Mouse (Mus musculus) forebrain, embryonic 15.5 days (tissue): ENCODE measurements around the gene Hapln1. TPM values are rescaled to one million over a fixed set of nuclear protein-coding genes. Genes with fewer than 3 reads are reported as not detected.
A peak's percentile ranks its signal among the peaks of the same experiment; 100 is the strongest.

Experiments used
- ATAC-seq: fragments of 200-750 bp; cut with Nextera tagmentation; replicated peaks from 2 replicates; pipeline ENCODE4 v1.8.0; 2017; ENCODE audit warnings: mild to moderate bottlenecking, moderate TSS enrichment, moderate library complexity
- H3K27ac ChIP-seq: fragments of 300-500 bp; sonication (generic); replicated peaks from 2 replicates; pipeline ENCODE4 v1.5.1; 2015; ENCODE audit warnings: mild to moderate bottlenecking, inconsistent platforms
- H3K27me3 ChIP-seq: fragments of 300-500 bp; sonication (generic); 2 replicates; pipeline ENCODE4 v1.6.1; 2015; ENCODE audit warnings: inconsistent platforms
- H3K36me3 ChIP-seq: fragments of 300-500 bp; sonication (generic); 2 replicates; pipeline ENCODE4 v1.6.1; 2015; ENCODE audit warnings: mild to moderate bottlenecking, inconsistent platforms
- H3K4me1 ChIP-seq: fragments of 300-500 bp; sonication (generic); 2 replicates; pipeline ENCODE4 v1.6.1; 2015; ENCODE audit warnings: inconsistent platforms
- H3K4me2 ChIP-seq: fragments of 300-500 bp; sonication (generic); replicated peaks from 2 replicates; pipeline ENCODE4 v1.6.1; 2015; ENCODE audit warnings: mild to moderate bottlenecking, inconsistent platforms
- H3K4me3 ChIP-seq: fragments of 300-500 bp; sonication (generic); 2 replicates; pipeline ENCODE4 v1.5.1; 2015; ENCODE audit warnings: mild to moderate bottlenecking, inconsistent platforms
- H3K9ac ChIP-seq: fragments of 300-500 bp; sonication (generic); replicated peaks from 2 replicates; pipeline ENCODE4 v1.6.1; 2015; ENCODE audit warnings: mild to moderate bottlenecking, inconsistent platforms
- H3K9me3 ChIP-seq: fragments of 300-500 bp; sonication (generic); 2 replicates; pipeline ENCODE4 v1.6.1; 2016; ENCODE audit warnings: inconsistent platforms
- WGBS: fragments of 180-500 bp; shearing (Covaris S2); methylation state at CpG from one replicate; pipeline ENCODE4 v1.1.7; 2015; ENCODE audit warnings: mixed read lengths; 5-methylcytosine and 5-hydroxymethylcytosine counted together
- polyA plus RNA-seq: library from polyadenylated mRNA; unstranded; fragments of >200 nt; fragmentation: Nextera tagmentation; extraction: Ambion mirVana; gene quantifications from 2 replicates; pipeline ENCODE4 v1.2.1, GENCODE M21; 2015

The Hapln1 gene
- polyA plus RNA-seq, 1 experiment from 2014 or later, result 0.15 TPM

- Histone ChIP-seq H3K9ac (no peak overlapping the region), H3K9me3 (no peaks in the 10 kb centered on the region), H3K4me2 (no peak overlapping the region), H3K36me3 (no peaks in the 10 kb centered on the region), H3K4me1 (no peaks in the 10 kb centered on the region), H3K27ac (peak overlapping the region; percentile 12), H3K27me3 (no peaks in the 10 kb centered on the region), H3K4me3 (no peak overlapping the region)
- 11% methylated on average over 3 of the region's 3 CpGs for WGBS
- ATAC-seq, result peak; percentile 89
These were observed 67.8 kb downstream of the Hapln1 start for GRCm38 (mm10) chr13:89607399-89607798.

- Histone ChIP-seq H3K27me3 (no peaks in the 10 kb centered on the region), H3K4me3 (no peak overlapping the region), H3K4me2 (no peak overlapping the region), H3K9ac (no peak overlapping the region), H3K27ac (no peak overlapping the region), H3K4me1 (no peaks in the 10 kb centered on the region), H3K9me3 (no peaks in the 10 kb centered on the region), H3K36me3 (no peaks in the 10 kb centered on the region)
- 88% methylated on average over 3 of the region's 3 CpGs for WGBS
- ATAC-seq, result no peak
These were observed 79.5 kb downstream of the Hapln1 start for GRCm38 (mm10) chr13:89619064-89619463.

GRCm38 (mm10) chr13:89634137-89634683 is 94.6 kb downstream of the Hapln1 start:
- no peaks in the 10 kb centered on the region for H3K4me1 ChIP-seq
- H3K4me3 ChIP-seq, result no peak overlapping the region
- no peak overlapping the region for H3K4me2 ChIP-seq
- H3K9me3 ChIP-seq, result no peaks in the 10 kb centered on the region
- H3K36me3 ChIP-seq, result no peaks in the 10 kb centered on the region
- ATAC-seq, result peak; percentile 90
- no peak overlapping the region for H3K9ac ChIP-seq
- 28% methylated on average over 4 of the region's 4 CpGs for WGBS
- H3K27ac ChIP-seq, result no peak overlapping the region
- H3K27me3 ChIP-seq, result no peaks in the 10 kb centered on the region

- ATAC-seq, result no peak
- H3K9ac ChIP-seq, result no peak overlapping the region
- H3K27me3 ChIP-seq, result no peaks in the 10 kb centered on the region
- no peak overlapping the region for H3K4me2 ChIP-seq
- H3K27ac ChIP-seq, result no peak overlapping the region
- no peak overlapping the region for H3K4me3 ChIP-seq
- H3K36me3 ChIP-seq, result no peaks in the 10 kb centered on the region
- no peaks in the 10 kb centered on the region for H3K9me3 ChIP-seq
- no peaks in the 10 kb centered on the region for H3K4me1 ChIP-seq
- 79% methylated on average over 3 of the region's 3 CpGs for WGBS
These were observed 97.4 kb downstream of the Hapln1 start for GRCm38 (mm10) chr13:89637012-89637411.

- Histone ChIP-seq H3K4me1 (no peaks in the 10 kb centered on the region), H3K9me3 (no peaks in the 10 kb centered on the region), H3K4me2 (no peak overlapping the region), H3K27me3 (no peaks in the 10 kb centered on the region), H3K36me3 (no peaks in the 10 kb centered on the region), H3K27ac (no peak overlapping the region), H3K4me3 (no peak overlapping the region), H3K9ac (no peak overlapping the region)
- no peak for ATAC-seq
- 45% methylated on average over 2 of the region's 2 CpGs for WGBS
These were observed 106.0 kb downstream of the Hapln1 start for GRCm38 (mm10) chr13:89645589-89645988.

GRCm38 (mm10) chr13:89652773-89653172 is 113.2 kb downstream of the Hapln1 start:
- no peaks in the 10 kb centered on the region for H3K9me3 ChIP-seq
- no peaks in the 10 kb centered on the region for H3K27me3 ChIP-seq
- peaks cover 19% of the 10 kb centered on the region for H3K36me3 ChIP-seq
- no peak overlapping the region for H3K4me3 ChIP-seq
- H3K9ac ChIP-seq, result no peak overlapping the region
- 43% methylated on average over 1 of the region's 1 CpGs for WGBS
- no peaks in the 10 kb centered on the region for H3K4me1 ChIP-seq
- no peak overlapping the region for H3K4me2 ChIP-seq
- H3K27ac ChIP-seq, result no peak overlapping the region
- ATAC-seq, result no peak

- 90% methylated on average over 2 of the region's 2 CpGs for WGBS
- Histone ChIP-seq H3K9me3 (no peaks in the 10 kb centered on the region), H3K4me3 (no peak overlapping the region), H3K9ac (no peak overlapping the region), H3K4me1 (no peaks in the 10 kb centered on the region), H3K36me3 (peaks cover 19% of the 10 kb centered on the region), H3K4me2 (no peak overlapping the region), H3K27ac (no peak overlapping the region), H3K27me3 (no peaks in the 10 kb centered on the region)
- no peak for ATAC-seq
These were observed 113.7 kb downstream of the Hapln1 start for GRCm38 (mm10) chr13:89653279-89653678.

- no peak for ATAC-seq
- H3K9me3 ChIP-seq, result no peaks in the 10 kb centered on the region
- H3K36me3 ChIP-seq, result peaks cover 28% of the 10 kb centered on the region
- WGBS, result 95% methylated on average over 11 of the region's 11 CpGs
- no peaks in the 10 kb centered on the region for H3K27me3 ChIP-seq
- no peaks in the 10 kb centered on the region for H3K4me1 ChIP-seq
- H3K4me3 ChIP-seq, result no peak overlapping the region
- H3K9ac ChIP-seq, result no peak overlapping the region
- no peak overlapping the region for H3K27ac ChIP-seq
- H3K4me2 ChIP-seq, result no peak overlapping the region
These were observed 117.5 kb downstream of the Hapln1 start for GRCm38 (mm10) chr13:89657046-89657445.

Other genes starting within 250 kb of the Hapln1 start
- 48.3 and 50.0 TPM in 2 replicates for gene Vcan, start 202.7 kb downstream of the Hapln1 start, polyA plus RNA-seq